Comparison of ENCODE assay signal across 8 mouse cellular contexts in genomic region chr3:151001881-151002412, GRCm38 (mm10).
DNase-seq lines count a peak whose midpoint lies in the region; ATAC-seq and TF ChIP-seq lines count a peak whose summit lies in the region.

No protein-coding gene starts in this region.

- no peak overlapping the region for H3K27ac ChIP-seq in cerebellum, adult 2 months (ENCODE audit: insufficient read depth, low read length)
- no peak overlapping the region for H3K27ac ChIP-seq in embryonic facial prominence, embryonic 11.5 days (replicated peaks; ENCODE audit: low read depth, low read length)

- H3K9me3 ChIP-seq in embryonic facial prominence, embryonic 11.5 days (replicated peaks; ENCODE audit: control insufficient read depth, low read length), result no peaks in the 10 kb centered on the region

- 33% methylated on average over 6 of the region's 6 CpGs for WGBS in cerebellum, adult 2 months
- 35% methylated on average over 6 of the region's 6 CpGs for WGBS in embryonic facial prominence, embryonic 11.5 days

- peak; percentile 44; the same call in 1 of the 2 replicates for TF ChIP-seq CTCF in cerebellum, adult 2 months (IDR thresholded peaks at IDR 0.05; ENCODE audit: borderline replicate concordance, insufficient read depth, low read depth, low read length)

- no peak overlapping the region for H3K4me2 ChIP-seq in embryonic facial prominence, embryonic 11.5 days (ENCODE audit: low read depth, low read length)

- H3K9ac ChIP-seq in embryonic facial prominence, embryonic 11.5 days (replicated peaks; ENCODE audit: low read length), result no peak overlapping the region

- no peak overlapping the region for H3K4me3 ChIP-seq in cerebellum, adult 2 months (replicated peaks; ENCODE audit: insufficient read depth, low read depth, low read length)
- no peak overlapping the region for H3K4me3 ChIP-seq in embryonic facial prominence, embryonic 11.5 days (ENCODE audit: low read depth, low read length)

- no peaks in the 10 kb centered on the region for H3K27me3 ChIP-seq in cerebellum, adult 2 months (ENCODE audit: control insufficient read depth, insufficient read depth, low read length)
- H3K27me3 ChIP-seq in embryonic facial prominence, embryonic 11.5 days (ENCODE audit: control insufficient read depth, insufficient read depth, low read length), result no peaks in the 10 kb centered on the region

- H3K36me3 ChIP-seq in embryonic facial prominence, embryonic 11.5 days (replicated peaks; ENCODE audit: control insufficient read depth, insufficient read depth, low read depth, low read length), result no peaks in the 10 kb centered on the region

- H3K4me1 ChIP-seq in cerebellum, adult 2 months (ENCODE audit: control insufficient read depth, insufficient read depth, low read length), result no peaks in the 10 kb centered on the region
- no peaks in the 10 kb centered on the region for H3K4me1 ChIP-seq in embryonic facial prominence, embryonic 11.5 days (ENCODE audit: control insufficient read depth, insufficient read depth, low read length)

- TF ChIP-seq POLR2A in cerebellum, adult 2 months (IDR thresholded peaks at IDR 0.05; ENCODE audit: borderline replicate concordance, insufficient read depth, low read length), result no peak

- no peak for ATAC-seq in embryonic facial prominence, embryonic 11.5 days (replicated peaks; ENCODE audit: insufficient number of reproducible peaks, low FRiP score, low TSS enrichment, low read depth)

- peak; percentile 9 to 15 for DNase-seq in cerebellum, adult 2 months
- no peak for DNase-seq in cerebellum, adult 9-11 months
- DNase-seq in lung, postnatal 10 days, result peak; percentile 14
- no peak for DNase-seq in lung, adult 18-20 months
- DNase-seq in embryonic facial prominence, embryonic 11.5 days (ENCODE audit: low spot score), result peak; percentile 66
- DNase-seq in left cerebral cortex, adult 8-10 months (ENCODE audit: low spot score in 2 of 2), result peak; percentile 12 to 13
- DNase-seq in retina, adult 2 months (ENCODE audit: low read depth, low spot score), result peak; percentile 2
- no peak for DNase-seq in spleen, adult 12 weeks (ENCODE audit: low spot score)

Comparison
In these comparisons a context has a peak if more than half of its experiments do, and no peak if none do; other contexts are left out.
1. DNase-seq: peak in cerebellum, adult 2 months (2 of 2), lung, postnatal 10 days (single experiment), embryonic facial prominence, embryonic 11.5 days (single experiment), left cerebral cortex, adult 8-10 months (2 of 2) and retina, adult 2 months (single experiment); none in cerebellum, adult 9-11 months (single experiment), lung, adult 18-20 months (0 of 2) and spleen, adult 12 weeks (single experiment).